Mouse (Mus musculus) liver, adult 2 months (tissue): Measurements from ENCODE around the gene Ccdc175.

Experiments
- CTCF ChIP-seq: fragments of 200-500 bp; IDR thresholded peaks from 2 replicates; pipeline ENCODE4 v1.5.1; 2011; ENCODE audit warnings: low read depth, low read length, control low read depth
- POLR2A ChIP-seq: fragments of 200-500 bp; IDR thresholded peaks from 2 replicates; pipeline ENCODE4 v1.6.1; 2011; ENCODE audit warnings: low read length, control low read depth; ENCODE audit not compliant: insufficient read depth; ENCODE audit errors: extremely low read depth

GRCm38 (mm10) chr12:72096966-72097365 lies 87.9 kb downstream of the Ccdc175 start:
- no peak for TF ChIP-seq CTCF
- TF ChIP-seq POLR2A, result no peak
